Mouse (Mus musculus) heart, postnatal 0 days (tissue): ENCODE results near the gene Schip1. TPM values are rescaled to one million over a fixed set of nuclear protein-coding genes. Genes with fewer than 3 reads are reported as not detected.

Source experiments
- ATAC-seq: fragments of 200-750 bp; cut with Nextera tagmentation; 2 replicates; pipeline ENCODE4 v1.8.0; 2017; ENCODE audit warnings: low read depth, moderate number of reproducible peaks, moderate library complexity; ENCODE audit not compliant: insufficient read depth
- DNase-seq: peaks from one replicate; pipeline ENCODE4 v3.0.0-alpha.2; 2016; ENCODE audit warnings: low spot score
- H3K27ac ChIP-seq: fragments of 300-500 bp; sonication (generic); 2 replicates; pipeline ENCODE4 v1.5.1; 2014; ENCODE audit warnings: low read depth, mild to moderate bottlenecking
- H3K27me3 ChIP-seq: fragments of 300-500 bp; sonication (generic); 2 replicates; pipeline ENCODE4 v1.6.1; 2014; ENCODE audit warnings: low read length, mixed read lengths; ENCODE audit not compliant: control insufficient read depth, insufficient read depth
- H3K36me3 ChIP-seq: fragments of 300-500 bp; sonication (generic); replicated peaks from 2 replicates; pipeline ENCODE4 v1.6.1; 2014; ENCODE audit warnings: low read length, mixed read lengths; ENCODE audit not compliant: control insufficient read depth, insufficient read depth
- H3K4me1 ChIP-seq: fragments of 300-500 bp; sonication (generic); 2 replicates; pipeline ENCODE4 v1.6.1; 2014; ENCODE audit warnings: antibody characterized with exemption; ENCODE audit not compliant: control insufficient read depth, insufficient read depth
- H3K4me2 ChIP-seq: fragments of 300-500 bp; sonication (generic); 2 replicates; pipeline ENCODE4 v1.6.1; 2014; ENCODE audit warnings: low read depth, mild to moderate bottlenecking, low read length, moderate library complexity
- H3K4me3 ChIP-seq: fragments of 300-500 bp; sonication (generic); 2 replicates; pipeline ENCODE4 v1.5.1; 2014; ENCODE audit warnings: low read depth, low read length
- H3K9ac ChIP-seq: fragments of 300-500 bp; sonication (generic); replicated peaks from 2 replicates; pipeline ENCODE4 v1.6.1; 2014; ENCODE audit warnings: low read depth, low read length, mixed read lengths
- H3K9me3 ChIP-seq: fragments of 300-500 bp; sonication (generic); replicated peaks from 2 replicates; pipeline ENCODE4 v1.6.1; 2016; ENCODE audit warnings: low read length; ENCODE audit not compliant: control insufficient read depth
- CTCF ChIP-seq: IDR thresholded peaks from 2 replicates; pipeline ENCODE4 v1.5.1; 2016; ENCODE audit warnings: antibody characterized with exemption, control low read depth, low read depth
- EP300 ChIP-seq: IDR thresholded peaks from 2 replicates; pipeline ENCODE4 v1.6.1; 2016; ENCODE audit warnings: antibody characterized with exemption, low read depth
- WGBS: fragments of 180-500 bp; shearing (Covaris S2); extraction: QIAGEN DNeasy Blood & Tissue Kit; methylation state at CpG from one replicate; pipeline ENCODE4 v1.1.7; 2014; 5-methylcytosine and 5-hydroxymethylcytosine counted together
- polyA plus RNA-seq: library from polyadenylated mRNA; unstranded; fragments of >200 nt; fragmentation: Nextera tagmentation; extraction: Ambion mirVana; gene quantifications from 2 replicates; pipeline ENCODE4 v1.2.1, GENCODE M21; 2015
- total RNA-seq: library from RNA; depleted of rRNA; stranded (reverse); fragments of >200 nt; gene quantifications from 2 replicates; pipeline ENCODE4 v1.2.3, GENCODE M21; 2014; ENCODE audit warnings: low replicate concordance

Gene Schip1
- total and polyA plus RNA-seq, 2 experiments from 2014 or later = 58.4 to 74.3 TPM

DNA sequence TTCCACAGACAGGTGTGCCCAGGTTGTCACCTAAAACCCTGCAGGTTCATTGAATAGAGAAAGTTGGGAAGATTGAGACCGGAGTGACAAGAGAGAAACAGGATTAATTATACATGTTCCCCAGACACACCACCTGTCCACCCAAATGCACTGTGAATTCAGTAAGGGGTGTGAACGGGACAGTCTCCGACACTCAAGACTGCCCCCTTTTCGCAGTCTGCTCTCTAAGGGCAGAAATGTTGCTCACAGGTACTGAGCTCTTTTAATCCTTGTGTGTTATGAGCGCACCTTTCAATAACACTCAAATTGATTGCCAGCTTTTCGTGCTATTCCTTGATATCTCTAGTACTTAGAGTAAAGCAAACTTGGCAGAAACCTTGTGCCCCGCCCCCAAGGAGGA, 288.4 kb downstream of the Schip1 start:
- Histone ChIP-seq H3K4me3 (no peak overlapping the region), H3K27me3 (no peaks in the 10 kb centered on the region), H3K36me3 (no peaks in the 10 kb centered on the region), H3K27ac (no peak overlapping the region), H3K9ac (no peak overlapping the region), H3K4me2 (no peak overlapping the region), H3K9me3 (no peaks in the 10 kb centered on the region), H3K4me1 (no peaks in the 10 kb centered on the region)
- TF ChIP-seq CTCF (no peak), EP300 (no peak)
- DNase-seq = no peak
- ATAC-seq = no peak
- WGBS = 82% methylated on average over 7 of the region's 7 CpGs

DNA sequence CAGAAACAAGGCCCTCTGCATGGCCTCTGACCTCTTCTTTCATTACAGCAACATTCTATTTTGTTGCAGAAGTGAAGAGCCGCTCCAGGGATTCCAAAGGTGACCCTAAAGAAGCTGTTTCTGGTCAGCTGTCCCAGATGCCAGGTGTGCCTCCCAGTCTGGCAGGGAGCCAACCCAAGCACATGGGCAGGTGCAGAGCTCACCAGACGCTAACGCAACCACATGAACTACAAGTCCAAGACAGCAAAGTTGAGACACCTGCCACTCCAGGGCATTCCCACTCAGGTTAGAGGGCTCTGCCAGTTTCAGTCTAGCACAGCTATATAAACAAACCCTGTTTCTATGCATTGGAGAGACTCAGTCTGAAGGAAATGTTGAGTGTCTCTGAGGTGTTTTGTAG, 288.9 kb downstream of the Schip1 start:
- no peak for ATAC-seq

DNA sequence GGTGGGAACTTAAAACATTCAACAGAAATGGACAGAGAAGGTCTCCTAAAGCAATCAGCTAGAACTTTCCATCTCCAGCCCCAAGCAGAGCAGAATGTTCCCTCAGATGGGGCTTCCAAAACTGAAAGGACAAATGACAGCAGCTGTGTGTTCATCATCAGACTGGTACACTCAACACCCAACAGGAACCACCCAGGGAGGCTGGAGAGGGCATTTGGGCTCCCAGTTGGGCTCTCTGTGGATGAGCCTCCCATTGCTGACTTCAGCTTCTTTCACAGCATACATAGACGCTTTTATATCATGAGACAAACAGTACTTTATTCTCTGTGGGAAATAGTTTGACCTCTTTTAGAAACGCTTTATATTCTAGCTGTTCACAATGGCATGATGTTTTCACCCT, 291.9 kb downstream of the Schip1 start:
- ATAC-seq = no peak
- 77% methylated on average over 2 of the region's 2 CpGs for WGBS
- no peak overlapping the region for H3K4me3 ChIP-seq

More for the DNA sequence above, 288.9 kb downstream of the Schip1 start:
- Histone ChIP-seq H3K9ac (no peak overlapping the region), H3K27me3 (no peaks in the 10 kb centered on the region), H3K27ac (no peak overlapping the region), H3K4me2 (no peak overlapping the region), H3K4me3 (no peak overlapping the region), H3K4me1 (no peaks in the 10 kb centered on the region), H3K9me3 (no peaks in the 10 kb centered on the region), H3K36me3 (no peaks in the 10 kb centered on the region)
- 82% methylated on average over 3 of the region's 3 CpGs for WGBS
- no peak for DNase-seq
- TF ChIP-seq CTCF (no peak), EP300 (no peak)

DNA sequence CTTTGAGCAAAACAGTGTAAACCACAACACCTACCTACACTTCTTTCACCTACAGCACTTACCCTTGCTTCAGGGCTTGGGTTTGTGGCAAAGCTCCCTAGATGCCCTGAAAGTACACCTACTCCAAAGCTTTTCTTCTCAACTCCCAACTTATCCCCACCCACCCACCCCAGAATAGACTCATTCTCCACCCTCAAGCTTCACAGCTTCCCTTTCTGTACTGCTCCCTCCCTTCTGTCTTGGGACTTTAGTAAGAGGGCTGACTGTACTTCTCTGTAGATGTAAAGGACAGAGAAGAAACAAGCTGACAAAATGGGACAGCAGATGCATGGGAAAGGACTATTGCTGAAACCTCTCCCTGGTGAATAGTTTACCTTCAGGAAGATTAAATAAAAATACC, 303.4 kb downstream of the Schip1 start:
- H3K9me3 ChIP-seq = no peaks in the 10 kb centered on the region
- TF ChIP-seq CTCF = no peak
- no peak for TF ChIP-seq EP300
- no peak overlapping the region for H3K4me3 ChIP-seq
- no peaks in the 10 kb centered on the region for H3K4me1 ChIP-seq
- no peak overlapping the region for H3K4me2 ChIP-seq
- DNase-seq (no peak), ATAC-seq (no peak)
- no peak overlapping the region for H3K27ac ChIP-seq
- H3K9ac ChIP-seq = no peak overlapping the region
- H3K36me3 ChIP-seq = no peaks in the 10 kb centered on the region
- no peaks in the 10 kb centered on the region for H3K27me3 ChIP-seq

More for the DNA sequence above, 291.9 kb downstream of the Schip1 start:
- no peak for DNase-seq
- H3K36me3 ChIP-seq = no peaks in the 10 kb centered on the region
- H3K27ac ChIP-seq = no peak overlapping the region
- no peak for TF ChIP-seq EP300
- TF ChIP-seq CTCF = no peak
- H3K4me1 ChIP-seq = no peaks in the 10 kb centered on the region
- H3K9me3 ChIP-seq = no peaks in the 10 kb centered on the region
- no peak overlapping the region for H3K4me2 ChIP-seq
- H3K9ac ChIP-seq = no peak overlapping the region
- H3K27me3 ChIP-seq = no peaks in the 10 kb centered on the region

DNA sequence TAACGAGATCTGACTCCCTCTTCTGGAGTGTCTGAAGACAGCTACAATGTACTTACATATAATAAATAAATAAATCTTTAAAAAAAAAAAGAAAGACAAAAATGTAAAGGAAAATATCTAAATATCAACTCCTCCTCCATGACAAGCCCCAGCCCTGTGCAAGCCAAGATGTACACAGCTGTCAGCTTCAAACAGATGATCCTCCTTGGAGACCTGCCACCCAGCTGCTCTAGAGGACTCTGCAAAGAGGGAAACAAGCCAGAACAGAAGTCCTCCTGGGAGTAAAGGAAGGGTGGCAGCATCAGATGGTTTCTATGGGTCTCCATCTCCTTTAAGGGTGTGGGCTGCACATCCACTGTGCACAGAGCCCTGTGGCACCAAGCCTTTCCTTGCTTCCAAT, 308.3 kb downstream of the Schip1 start:
- H3K36me3 ChIP-seq = no peaks in the 10 kb centered on the region
- no peaks in the 10 kb centered on the region for H3K27me3 ChIP-seq
- no peak overlapping the region for H3K4me2 ChIP-seq
- H3K4me3 ChIP-seq = no peak overlapping the region
- DNase-seq (no peak), ATAC-seq (no peak)
- no peaks in the 10 kb centered on the region for H3K9me3 ChIP-seq
- no peak for TF ChIP-seq EP300
- no peak for TF ChIP-seq CTCF
- WGBS = no CpG with 5 or more reads among the region's 1 CpGs
- H3K9ac ChIP-seq = no peak overlapping the region
- no peak overlapping the region for H3K27ac ChIP-seq
- H3K4me1 ChIP-seq = no peaks in the 10 kb centered on the region

DNA sequence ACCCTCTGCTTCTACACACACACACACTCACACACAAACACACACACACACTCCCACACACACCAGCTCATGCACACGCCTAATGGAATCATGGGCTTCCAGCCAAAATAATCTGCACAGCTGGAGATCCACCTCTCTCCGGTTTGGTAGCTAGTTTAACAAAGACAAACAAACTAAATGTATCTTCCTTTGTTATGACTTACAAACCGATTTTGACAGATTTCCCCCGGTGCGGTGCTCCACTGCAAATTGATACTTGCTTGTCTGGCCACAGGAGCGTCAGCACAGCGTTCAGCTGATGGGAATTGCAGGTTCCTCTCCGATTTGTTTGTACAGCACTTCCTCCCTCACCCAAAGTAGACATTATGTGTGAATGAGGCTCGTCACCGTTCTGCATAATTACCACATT, 310.5 kb downstream of the Schip1 start:
- ATAC-seq = no peak
- no peak for DNase-seq
- 49% methylated on average over 10 of the region's 10 CpGs for whole genome bisulfite sequencing
- Histone ChIP-seq H3K9me3 (no peaks in the 10 kb centered on the region), H3K36me3 (no peaks in the 10 kb centered on the region), H3K4me2 (no peak overlapping the region), H3K27me3 (no peaks in the 10 kb centered on the region), H3K4me1 (no peaks in the 10 kb centered on the region), H3K9ac (no peak overlapping the region), H3K4me3 (no peak overlapping the region), H3K27ac (no peak overlapping the region)
- TF ChIP-seq CTCF (no peak), EP300 (no peak)
